Mouse (Mus musculus) ovary, adult 18-20 months (tissue): ENCODE measurements around the gene Dpysl5.

Experiments used
- DNase-seq: peaks from one replicate; pipeline ENCODE4 v3.0.0; 2022; ENCODE audit warnings: low spot score, mixed read lengths

Dpysl5 gene

GRCm38 (mm10) chr5:30765596-30766370 is 54.4 kb downstream of the Dpysl5 start:
- no peak for DNase-seq

GRCm38 (mm10) chr5:30768082-30768481 is 56.7 kb downstream of the Dpysl5 start:
- no peak for DNase-seq

GRCm38 (mm10) chr5:30768598-30768997 is 57.2 kb downstream of the Dpysl5 start:
- DNase-seq: peak; percentile 83

GRCm38 (mm10) chr5:30769075-30769474 is 57.7 kb downstream of the Dpysl5 start:
- DNase-seq: no peak

GRCm38 (mm10) chr5:30774601-30775371 is 63.4 kb downstream of the Dpysl5 start:
- DNase-seq: peak; percentile 77

GRCm38 (mm10) chr5:30780699-30781098 is 69.3 kb downstream of the Dpysl5 start:
- DNase-seq: no peak

- DNase-seq: no peak
Observed at GRCm38 (mm10) chr5:30781147-30781546, 69.8 kb downstream of the Dpysl5 start.

- no peak for DNase-seq
Observed at GRCm38 (mm10) chr5:30787381-30787780, 76.0 kb downstream of the Dpysl5 start.

- no peak for DNase-seq
Observed at GRCm38 (mm10) chr5:30790047-30790446, 78.7 kb downstream of the Dpysl5 start.

- DNase-seq: peak; percentile 31
Observed at GRCm38 (mm10) chr5:30796125-30796524, 84.8 kb downstream of the Dpysl5 start.

GRCm38 (mm10) chr5:30797482-30797881 is 86.1 kb downstream of the Dpysl5 start:
- no peak for DNase-seq

GRCm38 (mm10) chr5:30797982-30798381 is 86.6 kb downstream of the Dpysl5 start:
- no peak for DNase-seq

- no peak for DNase-seq
Observed at GRCm38 (mm10) chr5:30798965-30799364, 87.6 kb downstream of the Dpysl5 start.

GRCm38 (mm10) chr5:30802724-30803467 is 91.5 kb downstream of the Dpysl5 start:
- no peak for DNase-seq

- DNase-seq: peak; percentile 56
Observed at GRCm38 (mm10) chr5:30806106-30806505, 94.7 kb downstream of the Dpysl5 start.

GRCm38 (mm10) chr5:30814424-30815119 is 103.2 kb downstream of the Dpysl5 start, which contains the start of gene Mapre3:
Gene Mapre3 (plus strand): TSS chr5:30814641.
- peak; percentile 89 for DNase-seq

GRCm38 (mm10) chr5:30815120-30815465 is 103.7 kb downstream of the Dpysl5 start:
- no peak for DNase-seq

GRCm38 (mm10) chr5:30816261-30816791 is 105.0 kb downstream of the Dpysl5 start:
- DNase-seq: no peak

GRCm38 (mm10) chr5:30818758-30819309 is 107.5 kb downstream of the Dpysl5 start:
- DNase-seq: no peak

GRCm38 (mm10) chr5:30822689-30823088 is 111.3 kb downstream of the Dpysl5 start:
- no peak for DNase-seq

- no peak for DNase-seq
Observed at GRCm38 (mm10) chr5:30823091-30823490, 111.7 kb downstream of the Dpysl5 start.
